Mouse (Mus musculus) activated CD4-positive, CD25-positive, alpha-beta regulatory T cell, adult 4 months (primary cell): ENCODE data around the gene Hykk. TPM values are rescaled to one million over a fixed set of nuclear protein-coding genes. Genes with fewer than 3 reads are reported as not detected.

ENCODE experiments used
- ATAC-seq: one replicate; pipeline ENCODE4 v1.8.0; 2017
- polyA plus RNA-seq, 2 experiments: library from polyadenylated mRNA; unstranded; fragments of 100-300 nt; shearing (Covaris generic); gene quantifications; one replicate each; pipeline ENCODE4 v1.2.1; 2017

Gene Hykk
- polyA plus RNA-seq, 2 experiments from 2014 or later = 0.34 to 0.60 TPM

DNA sequence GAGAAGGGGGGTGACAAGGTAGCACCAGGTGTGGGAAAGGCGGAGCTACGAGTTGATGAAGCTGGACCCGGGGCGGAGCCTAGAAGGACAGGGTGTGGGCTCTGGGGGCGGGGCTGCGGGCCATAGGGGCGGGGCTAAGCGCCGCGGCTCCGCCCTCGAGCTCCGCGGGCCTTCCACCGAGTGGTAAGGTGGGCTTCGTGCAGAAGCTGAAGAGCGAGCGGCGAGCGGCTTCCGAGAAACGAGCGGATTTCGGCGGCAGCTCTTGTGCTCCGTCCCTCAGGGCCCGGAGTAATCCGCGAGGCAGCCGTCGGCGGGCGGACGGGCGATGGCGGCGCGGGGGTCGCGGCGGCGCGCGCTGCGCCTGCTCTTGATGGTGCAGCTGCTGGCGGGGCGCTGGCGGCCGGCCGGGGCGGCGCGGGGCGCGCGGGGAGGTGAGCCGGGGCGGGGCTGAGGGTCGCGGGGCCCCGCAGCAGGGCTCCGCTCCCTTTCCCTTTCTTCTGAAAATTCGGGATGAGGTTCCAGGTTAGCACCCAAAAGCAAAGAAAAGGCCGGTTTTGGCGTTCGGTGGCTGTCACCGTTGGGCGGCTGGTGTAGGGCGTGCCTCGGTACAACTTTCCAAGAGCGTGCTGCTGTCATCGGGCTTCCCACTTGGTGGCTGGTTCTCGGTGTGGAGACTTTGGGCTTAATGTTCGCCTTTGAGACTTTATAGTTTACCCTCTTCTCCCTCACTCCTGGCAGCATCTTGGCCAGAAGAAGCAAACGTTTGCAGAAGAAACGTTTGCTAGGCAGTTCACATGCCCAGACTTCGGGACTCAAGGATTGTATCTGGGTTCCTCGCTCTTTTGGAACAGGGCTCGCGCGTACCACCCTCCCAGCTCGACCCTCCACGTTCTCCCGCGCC is 64.5 kb downstream of the Hykk start:
- ATAC-seq = no peak

DNA sequence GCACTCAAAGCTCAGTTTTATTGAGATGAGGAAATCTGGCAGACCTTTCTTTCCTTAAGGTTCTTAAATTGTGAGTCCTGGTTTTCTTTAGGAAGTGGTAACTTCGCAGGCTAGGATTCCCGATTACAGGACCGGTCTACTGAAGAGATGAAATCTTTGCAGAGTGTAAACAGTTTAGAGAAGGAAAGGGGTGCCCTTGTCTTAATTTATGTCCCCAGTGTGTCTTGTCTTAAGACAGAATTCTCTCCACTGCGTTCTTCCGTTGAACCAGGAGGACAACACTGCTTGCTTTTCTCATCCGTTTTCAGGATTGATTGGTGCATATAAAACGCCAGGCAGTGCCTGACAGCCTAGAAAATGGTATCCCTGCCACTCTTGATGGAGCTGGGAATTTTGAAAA is 65.3 kb downstream of the Hykk start:
- no peak for ATAC-seq

DNA sequence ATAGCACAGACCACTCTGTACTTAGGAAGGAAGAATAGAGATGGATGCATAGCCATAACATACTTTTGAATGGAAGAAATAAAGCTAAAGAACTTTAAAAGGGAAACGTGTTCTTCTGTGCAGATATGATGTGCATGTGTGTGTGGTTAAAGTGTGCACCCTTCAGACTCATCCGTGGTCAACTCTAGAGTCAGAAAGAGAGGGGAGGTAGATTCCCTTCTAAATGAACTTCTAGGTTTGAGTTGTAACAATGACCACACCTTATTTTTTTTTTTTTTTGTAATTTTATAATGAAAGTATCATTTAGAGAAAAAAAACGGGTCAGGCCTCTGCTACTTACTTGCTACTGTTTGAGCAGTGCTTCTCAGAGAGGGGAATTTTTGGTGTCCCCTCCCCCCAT is 73.3 kb downstream of the Hykk start:
- no peak for ATAC-seq

DNA sequence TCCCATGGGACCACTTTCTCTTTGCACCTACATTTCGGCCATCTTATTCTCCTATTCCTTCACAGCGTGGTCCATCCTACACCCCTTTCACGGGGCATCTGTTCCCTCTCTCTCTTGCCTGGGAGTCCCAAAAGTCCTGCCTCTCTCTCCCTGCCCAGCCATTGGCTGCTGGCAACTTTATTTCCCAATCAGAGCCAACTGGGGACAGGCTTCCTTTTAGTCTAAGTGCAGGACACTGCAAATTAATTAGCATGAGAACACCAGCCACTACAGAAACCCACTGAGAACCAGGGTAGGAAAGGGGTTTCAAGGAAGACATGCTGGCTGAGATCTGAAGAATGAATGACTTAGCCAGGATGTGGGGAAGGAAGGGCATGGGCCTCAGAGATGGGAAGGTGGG is 77.3 kb downstream of the Hykk start:
- ATAC-seq = no peak

DNA sequence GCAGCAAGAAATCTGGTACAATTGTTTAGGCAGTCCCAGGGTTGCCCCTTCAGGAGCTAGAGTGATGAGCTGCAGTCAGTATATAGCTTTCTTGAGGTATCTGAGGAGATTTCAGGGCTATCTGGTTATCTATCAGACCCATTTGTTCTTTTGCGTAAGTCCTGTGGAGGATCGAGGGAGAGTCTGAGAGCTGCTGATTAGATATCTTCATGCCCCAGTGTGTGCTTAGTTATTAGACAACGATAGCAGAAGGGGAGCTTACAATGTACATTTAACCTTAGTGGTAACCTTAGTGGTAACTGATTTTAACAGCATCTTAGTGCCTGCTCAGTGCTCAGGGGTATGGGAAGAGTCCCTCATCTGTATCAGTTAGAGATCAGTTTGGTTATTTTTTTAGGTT is 78.6 kb downstream of the Hykk start:
- ATAC-seq = no peak

Other genes with a start within 250 kb of the Hykk start
- 1 to 10 TPM; 3.3 to 3.9 TPM for gene Dnaja4, start 218.4 kb upstream of the Hykk start, polyA plus RNA-seq
- gene Wdr61, start 182.8 kb upstream of the Hykk start, polyA plus RNA-seq = 100 to 1,000 TPM; 123 to 134 TPM
- not detected for gene Crabp1, start 152.5 kb upstream of the Hykk start, polyA plus RNA-seq
- 10 to 100 TPM; 20.4 to 22.8 TPM for gene Ireb2, start 53.5 kb upstream of the Hykk start, polyA plus RNA-seq
- 100 to 1,000 TPM; 298 to 320 TPM for gene Psma4, start 33.5 kb downstream of the Hykk start, polyA plus RNA-seq
- gene AY074887, start 33.7 kb downstream of the Hykk start, polyA plus RNA-seq = not detected
- gene Chrna5, start 63.6 kb downstream of the Hykk start, polyA plus RNA-seq = not detected
- gene Chrna3, start 109.3 kb downstream of the Hykk start, polyA plus RNA-seq = not detected
- gene Chrnb4, start 131.5 kb downstream of the Hykk start, polyA plus RNA-seq = not detected
- 10 to 100 TPM in 1 of 2 experiments, 1 to 10 TPM in 1; 9.3 to 13.0 TPM for gene Ube2q2, start 231.6 kb downstream of the Hykk start, polyA plus RNA-seq